Mouse (Mus musculus): ENCODE data around the gene Tmbim4. TPM values are rescaled to one million over a fixed set of nuclear protein-coding genes. Genes with fewer than 3 reads are reported as not detected.

Tmbim4 gene
- 129 TPM for polyA plus RNA-seq (2015; fragmentation: Illumina TruSeq; extraction: RNeasy Lipid Tissue Mini Kit (QIAGEN cat#74804); ENCODE audit: insufficient read depth, low replicate concordance)

DNA sequence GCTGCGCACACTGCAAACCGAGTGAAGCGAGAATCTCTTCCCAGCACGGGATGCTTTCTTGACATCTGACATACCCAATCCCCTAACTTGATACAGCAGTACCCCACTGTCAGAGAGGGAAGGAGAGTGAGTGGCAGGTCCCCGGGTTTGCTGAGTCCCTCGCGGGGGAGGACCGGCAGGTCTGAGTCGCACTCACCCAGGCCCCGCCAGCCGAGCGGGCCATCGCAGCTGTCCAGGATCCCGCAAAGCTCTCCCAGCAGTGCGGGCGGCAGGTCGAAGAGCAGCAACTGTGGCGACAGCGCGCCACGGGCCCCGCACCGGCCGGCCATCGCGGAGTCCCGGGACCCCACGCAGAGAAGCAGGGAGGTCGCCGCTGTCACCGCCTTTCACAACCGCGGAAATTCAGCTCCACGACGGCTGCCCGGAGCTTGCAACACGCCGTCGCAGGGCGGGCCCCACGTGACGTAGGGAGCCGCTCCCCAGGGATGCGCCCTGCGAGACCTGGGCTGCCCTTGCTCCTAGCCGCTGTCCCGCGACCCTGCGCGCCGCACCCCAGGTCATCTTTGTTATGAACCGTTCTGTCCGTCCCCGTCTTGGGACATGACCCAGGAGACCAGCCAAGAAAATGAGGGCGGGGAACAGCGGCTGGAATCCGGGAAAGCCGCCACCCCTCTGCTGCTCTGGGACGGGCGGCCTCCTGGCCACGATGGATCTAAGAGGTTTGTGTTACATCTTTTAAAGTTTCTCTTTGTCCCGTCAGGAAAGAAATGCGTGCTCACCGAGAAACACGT, at the start of gene Tmbim4:
Gene Tmbim4, plus strand, starts transcription at position 460 of the 791 bp plus-strand sequence.

DNA sequence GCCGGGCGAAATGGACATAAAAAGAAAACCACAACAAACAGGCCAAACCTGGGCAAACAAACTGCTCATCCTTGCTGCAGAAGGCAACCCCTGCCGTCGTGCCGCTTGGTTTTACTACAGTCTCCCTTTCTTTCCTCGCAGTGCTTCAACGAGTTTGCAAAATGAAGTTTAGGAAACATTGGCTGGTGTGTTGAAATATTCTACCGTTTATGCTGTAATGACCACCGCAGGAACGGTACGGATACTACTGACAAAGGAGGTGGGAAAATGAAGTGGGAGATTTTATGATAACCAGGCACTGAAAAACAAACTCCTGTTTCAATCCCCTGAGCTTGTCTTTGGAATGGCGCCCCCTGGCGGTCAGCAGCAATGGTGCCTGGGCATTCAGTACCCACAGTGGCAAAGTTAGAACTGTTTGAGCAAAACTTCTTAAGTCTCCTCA, 592 bp downstream of the Tmbim4 start, which contains the start of gene Irak3:
Gene Irak3, minus strand, starts transcription at position 170 of the 442 bp plus-strand sequence.

GRCm38 (mm10) chr10:120226871-120227661, 25.7 kb downstream of the Tmbim4 start, which contains the start of gene Llph:
TSS of gene Llph (plus strand) at chr10:120227070.

Other genes with a start within 250 kb of the Tmbim4 start
- 22.8 TPM for gene Helb, start 88.6 kb upstream of the Tmbim4 start, polyA plus RNA-seq (2015; fragmentation: Illumina TruSeq; extraction: RNeasy Lipid Tissue Mini Kit (QIAGEN cat#74804); ENCODE audit: insufficient read depth, low replicate concordance)
- gene Irak3, start 540 bp downstream of the Tmbim4 start, polyA plus RNA-seq (2015; fragmentation: Illumina TruSeq; extraction: RNeasy Lipid Tissue Mini Kit (QIAGEN cat#74804); ENCODE audit: insufficient read depth, low replicate concordance) = 25.6 TPM
- 47.6 TPM for gene Llph, start 25.5 kb downstream of the Tmbim4 start, polyA plus RNA-seq (2015; fragmentation: Illumina TruSeq; extraction: RNeasy Lipid Tissue Mini Kit (QIAGEN cat#74804); ENCODE audit: insufficient read depth, low replicate concordance)